Mouse (Mus musculus): ENCODE data around the gene Myh14.
"Not testable (repeated sequence)": the region's sequence is repeated elsewhere in the genome, so short reads cannot be mapped to it uniquely, and the experiment has no call there.

Gene Myh14

DNA sequence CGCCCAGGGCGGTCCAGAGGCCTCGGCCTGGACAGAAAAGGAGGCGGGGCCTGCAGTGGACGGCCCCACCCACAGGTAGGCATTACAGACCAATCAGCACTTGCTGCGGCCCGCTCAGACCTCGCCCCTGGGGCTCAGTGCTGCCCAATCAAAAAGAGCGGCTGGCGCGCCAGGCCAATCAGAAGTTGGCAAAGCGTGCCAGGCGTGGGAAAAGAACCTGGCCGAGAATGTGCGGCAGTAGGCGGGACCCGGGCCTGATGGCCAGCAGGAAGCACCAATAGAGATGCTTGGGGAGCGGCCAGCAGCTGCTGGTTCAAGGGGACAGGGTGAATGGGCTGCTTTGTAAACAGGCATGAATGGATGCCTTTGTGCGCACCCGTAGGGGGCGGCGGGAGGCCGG lies at the start of gene Myh14:
Gene Myh14, minus strand, starts transcription at position 41 of the 400 bp plus-strand sequence.
- peak; percentile 45 for DNase-seq (ENCODE audit: low read depth, low spot score)

DNA sequence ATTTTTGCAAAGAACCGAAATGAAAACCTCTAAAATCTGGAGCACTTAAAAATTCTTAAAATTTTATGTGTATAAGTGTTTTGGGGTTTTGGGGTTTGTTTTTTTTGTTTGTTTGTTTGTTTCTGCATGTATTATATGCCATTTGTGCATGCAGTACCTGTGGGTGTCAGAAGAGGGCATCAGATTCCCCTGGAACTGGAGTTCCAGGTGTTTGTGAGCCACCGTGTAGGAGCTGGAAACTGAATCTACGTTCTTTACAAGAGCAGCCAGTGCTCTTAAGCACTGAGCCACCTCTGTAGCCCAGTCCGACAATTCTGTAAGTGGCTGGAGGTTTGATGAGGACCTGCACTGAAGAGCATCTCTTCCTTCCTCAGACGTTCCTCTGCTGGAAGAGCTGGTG lies 39.2 kb upstream of the Myh14 start:
- DNase-seq (ENCODE audit: low read depth, low spot score), result no peak

DNA sequence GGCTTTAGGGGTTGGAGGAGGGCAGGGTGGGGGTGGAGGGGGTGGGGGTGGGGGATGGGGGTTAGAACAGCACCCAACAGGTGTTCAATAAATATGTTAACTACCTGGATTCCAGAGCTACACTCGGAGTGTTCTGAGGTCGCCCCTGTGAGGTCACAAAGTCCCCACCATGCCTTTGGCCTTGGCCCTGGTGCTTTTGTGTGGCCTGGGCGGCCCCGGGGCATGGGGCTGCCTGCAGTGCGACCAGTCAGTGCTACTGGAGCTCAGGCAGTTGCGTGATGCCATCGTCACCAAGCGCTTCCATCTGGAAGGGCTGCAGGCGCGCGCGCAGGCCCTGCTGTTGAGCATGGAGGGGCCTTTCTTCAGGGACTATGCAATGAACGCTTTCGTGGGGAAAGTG lies 37.9 kb upstream of the Myh14 start, which contains the start of gene Izumo2:
Gene Izumo2, plus strand, starts transcription at position 169 of the 400 bp plus-strand sequence.
- DNase-seq (ENCODE audit: low read depth, low spot score), result peak; percentile 50

DNA sequence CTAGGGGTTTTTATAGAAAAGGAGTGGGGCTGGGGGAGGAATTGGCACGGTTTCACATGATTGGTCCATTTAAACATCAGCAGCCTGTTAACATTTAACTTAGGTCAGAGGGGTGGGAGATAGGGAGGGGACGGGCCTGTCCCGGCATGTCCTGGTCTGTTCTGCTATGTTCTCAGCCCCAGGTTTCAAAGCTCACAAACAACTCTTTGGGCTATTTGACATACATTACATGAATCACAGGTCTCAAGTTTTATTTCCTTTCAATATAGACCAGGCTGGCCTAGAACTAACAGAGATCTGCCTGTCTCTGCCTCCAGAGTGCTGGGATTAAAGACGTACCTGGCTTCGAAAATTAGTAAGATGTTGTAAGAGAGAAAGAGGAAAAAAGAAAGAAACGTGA lies 37.5 kb upstream of the Myh14 start:
- DNase-seq (ENCODE audit: low read depth, low spot score), result not testable (repeated sequence)

DNA sequence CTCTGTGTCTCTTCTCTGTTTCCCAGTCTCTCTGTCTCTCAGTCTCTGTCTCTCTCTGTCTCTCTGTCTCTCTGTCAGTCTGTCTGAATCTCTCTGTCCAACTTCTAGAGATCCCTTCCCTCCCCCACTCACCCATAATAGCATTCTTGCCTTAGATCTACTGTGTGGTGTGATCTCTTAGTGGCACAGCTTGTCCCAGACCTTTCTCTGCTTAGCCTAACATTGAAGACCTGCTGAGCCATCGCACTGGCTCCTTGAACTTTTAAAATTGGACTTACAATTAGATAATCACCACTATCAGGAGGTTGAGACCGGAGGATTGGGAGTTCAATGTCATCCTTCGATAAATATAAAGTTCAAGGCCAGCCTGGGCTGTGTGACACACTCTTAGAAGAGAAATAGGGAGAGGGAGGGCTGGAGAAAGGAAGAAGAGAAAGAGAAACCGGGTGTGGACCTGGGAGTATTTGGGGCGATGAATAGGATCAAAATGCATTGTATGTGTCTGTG lies 36.6 kb upstream of the Myh14 start:
- no peak for DNase-seq (ENCODE audit: low read depth, low spot score)

DNA sequence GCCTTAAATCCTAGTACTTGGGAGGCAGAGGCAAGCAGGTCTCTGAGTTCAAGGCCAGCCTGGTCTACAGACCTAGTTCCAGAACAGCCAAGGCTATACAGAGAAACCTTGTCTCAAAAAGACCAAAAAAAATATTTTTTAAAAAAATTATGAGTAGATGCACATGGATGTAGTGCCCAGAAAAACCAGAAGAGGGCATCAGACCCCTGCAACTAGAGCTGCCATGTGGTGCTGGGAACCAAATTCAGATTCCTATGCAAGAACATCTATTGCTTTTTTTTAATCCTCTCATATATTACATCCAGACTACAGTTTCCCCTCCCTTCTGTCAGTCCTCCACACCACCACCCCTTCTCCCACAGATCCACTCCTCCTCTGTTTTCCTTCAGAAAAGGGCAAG lies 35.7 kb upstream of the Myh14 start:
- no peak for DNase-seq (ENCODE audit: low read depth, low spot score)

DNA sequence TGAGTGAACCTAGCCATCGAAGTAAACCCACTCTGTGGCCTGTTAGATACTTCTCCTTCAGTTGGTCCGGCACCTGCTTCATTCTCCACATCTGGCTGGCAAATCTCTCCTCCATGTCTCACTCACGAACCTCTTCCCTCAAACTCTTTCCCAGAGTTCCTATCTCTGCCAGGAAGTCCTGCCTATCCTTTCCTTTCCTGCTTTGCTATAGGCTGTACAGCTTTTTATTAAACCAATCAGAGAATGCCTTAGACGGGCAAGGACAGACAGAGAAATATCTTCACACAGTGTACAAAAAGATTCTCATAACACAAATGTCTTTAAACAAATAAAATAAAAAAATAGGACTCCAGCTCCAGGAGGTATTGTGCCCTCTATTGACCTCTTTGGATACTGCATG lies 34.4 kb upstream of the Myh14 start:
- no peak for DNase-seq (ENCODE audit: low read depth, low spot score)

DNA sequence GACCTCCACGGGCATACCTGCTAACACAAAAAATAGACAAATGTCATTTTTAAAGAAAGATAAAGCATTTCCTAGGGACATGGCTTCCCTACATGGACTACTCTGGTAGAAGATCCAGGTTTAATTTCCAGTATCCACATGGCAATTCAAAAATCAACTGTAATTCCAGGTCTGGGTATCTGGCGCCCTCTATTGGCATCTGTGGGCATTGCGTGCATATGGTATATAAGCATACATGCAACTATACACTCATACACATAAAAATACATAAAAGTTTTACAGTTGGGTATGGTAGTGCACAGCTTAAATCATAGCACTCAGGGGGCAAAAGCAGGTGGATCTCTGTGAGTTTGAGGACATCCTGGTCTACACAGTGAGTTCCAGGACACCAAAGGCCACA lies 33.7 kb upstream of the Myh14 start:
- no peak for DNase-seq (ENCODE audit: low read depth, low spot score)

DNA sequence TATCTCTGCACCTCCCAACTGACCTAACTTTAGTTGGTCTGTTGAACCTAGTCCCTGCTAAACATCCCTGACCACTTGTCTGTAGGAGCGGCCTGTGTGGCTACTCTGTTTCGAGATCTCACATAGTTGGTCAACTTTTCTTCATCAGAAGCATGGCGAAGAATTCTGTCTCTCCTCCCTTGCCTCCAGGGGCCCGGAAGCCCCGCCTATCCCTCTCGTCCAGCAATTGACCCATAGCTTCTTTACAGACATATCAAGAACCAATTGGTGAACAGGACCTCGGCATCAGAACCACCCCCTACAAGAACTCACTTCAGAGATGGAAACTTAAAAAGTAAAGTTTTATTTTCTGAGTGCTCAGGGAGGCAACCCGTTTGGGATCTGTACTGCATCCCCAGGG lies 32.3 kb upstream of the Myh14 start:
- no peak for DNase-seq (ENCODE audit: low read depth, low spot score)

DNA sequence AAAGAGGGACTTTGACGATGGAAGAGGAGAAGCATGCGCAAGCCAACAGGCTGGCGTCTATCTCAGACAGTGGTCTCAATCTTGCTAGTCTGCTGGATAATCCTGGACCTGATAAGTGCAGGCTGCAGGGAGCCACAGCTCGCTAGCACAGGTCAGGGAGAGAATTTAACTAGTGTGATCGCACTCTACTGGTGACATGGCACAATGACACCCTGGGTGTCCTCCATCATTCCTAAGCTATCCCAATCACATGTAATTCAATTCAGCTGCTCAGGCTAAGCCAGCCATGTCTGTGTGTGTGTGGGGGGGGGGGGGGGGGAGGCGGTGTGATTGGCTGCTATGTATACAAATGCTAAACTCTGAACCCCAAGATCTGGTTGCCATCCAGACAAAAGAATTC lies 31.3 kb upstream of the Myh14 start:
- no peak for DNase-seq (ENCODE audit: low read depth, low spot score)

DNA sequence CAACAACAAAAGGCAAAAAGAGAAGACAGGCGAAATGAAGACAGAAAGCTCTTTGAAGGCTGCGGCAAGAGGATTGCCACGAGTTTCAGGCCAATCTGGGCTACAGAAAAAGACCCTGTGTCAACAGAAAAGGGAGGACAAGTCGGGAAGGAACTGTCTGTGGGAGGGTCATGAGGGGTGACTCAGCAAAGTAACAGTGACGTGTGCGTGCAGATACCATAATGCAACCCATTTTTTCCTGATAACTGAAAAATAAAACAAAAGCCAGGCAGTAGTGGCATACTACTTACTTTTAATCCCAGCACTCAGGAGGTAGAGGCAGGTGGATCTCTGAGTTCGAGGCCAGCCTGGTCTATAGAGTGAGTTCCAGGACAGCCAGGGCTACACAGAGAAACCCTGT lies 27.3 kb upstream of the Myh14 start:
- no peak for DNase-seq (ENCODE audit: low read depth, low spot score)

DNA sequence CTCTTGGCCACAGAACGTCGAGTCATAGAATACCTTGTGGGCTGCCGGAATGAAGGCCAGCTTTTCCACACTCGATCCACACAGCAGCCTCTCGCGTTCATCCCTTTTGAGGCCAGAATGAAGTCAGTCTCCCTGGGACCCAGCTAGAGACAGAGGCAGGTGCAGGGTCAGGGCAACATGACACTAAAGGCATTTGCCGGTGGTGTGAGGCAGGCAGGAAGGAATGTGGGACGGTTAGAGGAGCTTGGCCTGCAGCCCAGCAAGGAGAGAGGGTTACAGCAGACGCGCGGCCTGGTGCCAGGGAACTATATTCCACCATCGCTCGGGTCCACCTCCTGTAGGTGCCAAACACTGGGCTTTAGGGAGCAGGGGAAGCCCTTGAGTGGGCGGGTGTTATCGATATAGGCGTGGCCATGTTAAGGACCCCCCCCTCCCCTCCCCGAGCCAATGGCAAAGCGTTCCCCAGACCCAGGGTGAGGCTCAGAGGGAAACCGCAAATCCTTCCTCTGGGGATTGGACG lies 26.6 kb upstream of the Myh14 start:
- DNase-seq (ENCODE audit: low read depth, low spot score), result no peak

DNA sequence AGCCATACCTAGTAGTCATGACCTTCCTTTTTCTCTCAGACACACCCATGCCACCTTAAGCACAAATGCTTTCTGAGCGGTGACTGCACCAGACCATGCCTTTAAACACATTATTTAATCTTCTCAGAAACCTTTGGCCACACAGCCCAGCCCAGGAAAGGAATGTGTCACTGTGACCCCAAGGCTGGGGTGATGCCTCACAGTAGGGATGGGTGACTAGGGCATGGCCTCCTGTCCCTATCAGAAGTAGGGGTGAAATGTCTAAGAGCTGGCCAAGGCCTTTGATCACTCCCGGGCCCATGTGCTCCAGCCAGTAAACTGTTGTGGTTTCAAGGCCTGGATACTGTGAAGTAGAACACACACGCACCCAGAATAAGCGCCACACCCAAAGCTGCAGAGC lies 24.6 kb upstream of the Myh14 start:
- no peak for DNase-seq (ENCODE audit: low read depth, low spot score)

DNA sequence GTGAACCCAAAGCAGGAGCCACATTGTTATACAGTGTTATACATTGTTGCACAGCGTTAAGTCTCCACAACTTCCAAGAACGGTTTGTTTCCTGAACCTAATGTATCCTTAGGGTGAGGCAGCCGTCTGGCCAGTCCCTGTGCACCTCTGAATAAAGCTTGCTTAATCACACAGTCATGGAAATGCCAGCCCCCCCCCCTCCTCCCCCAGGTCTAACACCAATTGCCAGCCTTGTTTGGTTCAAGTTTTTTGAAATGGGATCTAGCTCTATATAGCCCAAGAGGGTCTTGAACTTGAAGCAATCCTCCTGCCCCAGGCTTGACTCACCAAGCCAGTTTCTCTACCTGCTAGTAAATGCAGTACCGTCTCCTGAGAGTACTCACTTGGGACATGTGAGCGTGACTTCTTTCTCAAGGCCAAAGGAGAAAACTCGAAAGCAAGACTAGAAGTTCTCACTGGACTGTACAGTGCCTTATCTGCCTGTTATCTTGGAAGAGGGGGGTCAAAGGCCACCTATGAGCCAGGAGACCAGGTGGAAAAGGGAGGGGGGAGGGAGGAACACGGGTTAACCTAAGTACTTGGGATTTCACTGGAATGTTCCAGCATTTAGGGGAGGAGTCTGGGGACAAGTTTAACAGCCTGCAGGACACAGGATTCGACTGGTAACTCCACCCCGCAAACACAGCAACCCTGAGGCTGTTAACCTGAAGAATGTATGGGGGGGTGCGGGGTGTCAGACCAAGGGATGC lies 23.0 kb upstream of the Myh14 start:
- DNase-seq (ENCODE audit: low read depth, low spot score), result no peak

DNA sequence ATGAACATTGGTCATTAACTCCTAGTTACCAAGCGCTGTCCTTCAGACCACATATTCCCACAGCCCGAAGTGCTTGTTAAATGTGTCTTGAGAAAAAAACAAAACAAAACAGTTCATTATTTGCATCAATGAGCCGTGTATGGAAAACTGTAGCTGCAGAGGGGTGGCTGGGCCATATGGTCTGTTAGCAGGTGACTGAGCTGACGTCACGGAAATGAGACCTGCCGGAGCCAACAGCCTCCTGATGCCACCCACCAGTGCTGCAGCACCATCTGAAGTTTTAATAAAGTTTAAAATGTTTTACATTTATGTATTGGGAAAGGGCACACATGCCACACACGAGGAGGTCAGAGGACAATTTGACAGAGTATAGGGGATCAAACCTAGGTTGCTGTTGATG lies 18.7 kb upstream of the Myh14 start:
- DNase-seq (ENCODE audit: low read depth, low spot score), result no peak

DNA sequence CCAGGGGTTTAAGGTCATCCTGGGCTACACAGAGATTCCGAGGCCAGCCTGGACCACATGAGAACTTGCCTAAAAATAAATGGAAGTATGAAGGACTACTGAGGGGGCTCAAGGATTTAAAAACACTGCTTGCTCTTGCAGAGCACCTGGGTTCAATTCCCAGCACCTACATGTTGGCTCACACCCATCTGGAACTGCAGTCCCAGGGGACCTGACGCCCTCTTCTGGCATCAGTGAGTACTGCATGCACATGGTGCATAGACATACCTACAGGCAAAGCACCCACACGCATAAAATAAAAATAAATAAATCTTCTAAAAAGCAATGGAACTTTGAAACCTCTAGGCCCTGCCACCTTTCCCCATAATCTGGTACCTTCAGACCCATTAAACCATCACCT lies 18.2 kb upstream of the Myh14 start:
- no peak for DNase-seq (ENCODE audit: low read depth, low spot score)

DNA sequence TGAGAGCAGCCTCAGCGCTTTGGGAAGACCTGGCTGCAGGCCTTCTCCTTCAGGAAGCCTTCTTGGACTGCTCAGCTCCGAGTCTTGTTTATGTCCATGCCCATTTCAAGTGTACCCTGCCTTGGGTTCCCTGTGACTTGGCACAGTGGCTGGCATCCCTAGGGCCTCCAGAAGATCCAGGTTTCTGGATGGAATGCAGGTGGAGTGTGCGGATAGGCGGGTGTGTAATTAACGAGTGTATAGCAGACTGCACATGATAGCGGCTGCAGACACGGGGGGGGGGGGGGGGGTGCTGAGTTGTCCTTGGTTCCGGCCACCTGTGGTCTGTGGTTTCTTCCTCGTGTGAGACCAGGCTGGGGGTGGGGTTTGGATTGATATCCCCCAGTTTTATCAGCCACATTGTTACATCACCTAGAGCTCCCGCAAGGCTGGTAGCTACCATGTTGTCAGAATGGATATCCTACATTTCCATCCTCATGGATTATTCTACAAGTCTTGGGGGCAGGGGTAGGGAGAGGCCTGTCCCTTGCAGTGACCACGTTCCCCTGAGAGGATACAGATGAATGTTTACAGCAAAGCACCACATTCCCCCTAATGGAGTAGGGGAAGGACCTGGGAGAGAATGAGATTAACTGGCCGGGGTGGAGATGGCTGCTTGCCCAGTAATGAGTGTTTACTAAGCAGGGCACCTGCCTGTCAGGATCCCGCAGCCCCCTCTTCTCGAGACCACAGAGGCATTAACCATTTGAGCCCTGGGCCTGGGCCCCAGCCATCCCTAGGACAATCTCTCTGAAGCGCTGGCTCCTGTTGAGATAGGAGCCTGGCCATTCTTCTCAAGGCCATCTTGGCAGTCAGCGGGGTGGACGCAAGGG lies 15.1 kb upstream of the Myh14 start:
- DNase-seq (ENCODE audit: low read depth, low spot score), result no peak

DNA sequence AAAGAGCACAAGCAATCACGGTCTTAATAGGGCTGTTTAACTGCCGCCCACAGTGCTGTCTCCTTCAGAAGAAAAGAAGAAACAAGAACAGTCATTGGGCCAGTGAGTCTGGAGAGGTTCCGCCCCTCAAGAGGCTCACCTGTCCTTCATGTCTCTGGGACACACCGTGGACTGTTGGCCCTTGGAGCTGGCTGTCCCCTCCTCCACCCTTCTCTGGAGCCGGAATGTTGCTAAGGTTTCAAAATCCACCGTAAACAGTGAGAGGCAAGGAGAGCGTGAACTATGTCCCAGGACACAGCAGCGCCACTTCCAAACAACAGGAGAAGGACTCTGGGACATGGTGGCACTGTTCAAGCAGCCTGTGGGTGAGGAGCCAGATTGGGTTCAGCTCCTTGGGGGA lies 13.0 kb upstream of the Myh14 start:
- DNase-seq (ENCODE audit: low read depth, low spot score), result no peak

DNA sequence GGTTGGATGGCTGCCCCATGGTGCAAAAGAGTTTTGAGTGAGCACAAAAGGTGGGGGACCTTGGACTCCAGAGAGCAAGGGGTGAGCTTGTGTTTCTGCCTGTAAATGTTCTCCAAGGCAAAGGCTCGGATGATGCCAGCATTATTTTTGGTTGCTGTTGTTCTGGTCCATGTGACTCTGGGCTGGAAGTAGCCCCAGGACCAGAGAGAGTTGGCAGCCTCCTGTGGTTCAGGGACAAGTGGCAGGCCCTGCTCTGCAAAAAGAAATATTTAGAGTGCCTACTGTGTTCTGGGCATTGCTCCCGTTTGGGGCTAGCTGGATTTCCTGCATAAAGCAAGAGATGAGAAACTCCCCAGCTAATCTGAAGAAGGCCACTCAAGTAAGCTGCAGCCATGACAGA lies 6.0 kb upstream of the Myh14 start:
- no peak for DNase-seq (ENCODE audit: low read depth, low spot score)

DNA sequence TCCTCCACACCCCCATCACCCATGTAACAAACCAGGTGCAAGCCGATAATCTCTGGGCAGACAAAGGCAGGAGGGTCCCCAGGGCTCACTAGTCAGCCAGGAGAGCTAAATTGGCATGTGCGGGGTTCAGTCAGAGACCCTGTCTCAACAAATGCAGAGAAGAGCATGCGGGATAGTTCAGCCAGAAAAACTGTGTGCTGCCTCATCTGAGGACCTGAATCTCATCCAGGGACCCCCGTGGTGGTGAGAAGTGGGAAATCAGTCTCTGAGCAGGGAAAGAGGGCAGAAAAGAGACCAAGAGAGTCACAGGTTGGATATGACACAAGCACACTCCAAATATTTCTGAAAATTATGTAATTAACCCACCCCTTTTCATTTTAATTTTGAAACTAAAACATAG lies 5.5 kb upstream of the Myh14 start:
- DNase-seq (ENCODE audit: low read depth, low spot score), result no peak

DNA sequence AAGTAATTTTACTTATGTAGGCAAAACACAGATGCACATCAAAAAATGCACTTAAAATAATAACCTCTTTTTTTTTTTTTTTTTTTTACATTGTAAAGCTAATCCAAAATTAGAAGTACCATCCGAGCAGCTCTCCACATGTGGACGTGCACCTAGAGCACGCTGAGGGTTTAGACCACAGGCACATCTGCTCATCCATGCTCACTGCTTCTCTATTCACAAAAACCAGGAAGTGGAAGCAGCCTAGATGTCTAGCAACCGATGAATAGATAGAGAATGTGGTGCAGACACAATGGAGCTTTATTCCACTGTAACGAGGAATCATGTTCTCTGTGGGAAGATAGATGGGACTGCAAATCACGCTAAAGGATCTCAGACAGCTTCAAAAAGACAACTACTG lies 4.5 kb upstream of the Myh14 start:
- DNase-seq (ENCODE audit: low read depth, low spot score), result no peak

DNA sequence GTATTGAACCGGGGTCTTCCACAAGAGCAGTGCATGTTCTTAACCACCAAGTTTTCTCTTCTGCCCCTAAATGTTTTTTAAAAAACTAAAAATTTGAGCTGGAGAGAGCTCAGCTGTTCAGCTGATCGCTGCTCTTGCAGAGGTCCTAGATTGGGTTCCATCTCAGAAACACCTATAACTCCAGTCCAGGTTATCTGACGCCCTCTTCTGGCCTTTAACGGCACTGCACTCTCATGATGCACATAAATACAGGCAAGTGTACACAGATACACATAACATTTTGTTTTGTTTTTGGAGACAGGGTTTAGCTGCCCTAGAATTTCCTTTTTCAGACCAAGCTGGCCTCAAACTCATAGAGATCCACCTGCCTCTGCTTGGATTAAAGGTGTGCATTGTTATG lies 3.9 kb upstream of the Myh14 start:
- DNase-seq (ENCODE audit: low read depth, low spot score), result no peak

DNA sequence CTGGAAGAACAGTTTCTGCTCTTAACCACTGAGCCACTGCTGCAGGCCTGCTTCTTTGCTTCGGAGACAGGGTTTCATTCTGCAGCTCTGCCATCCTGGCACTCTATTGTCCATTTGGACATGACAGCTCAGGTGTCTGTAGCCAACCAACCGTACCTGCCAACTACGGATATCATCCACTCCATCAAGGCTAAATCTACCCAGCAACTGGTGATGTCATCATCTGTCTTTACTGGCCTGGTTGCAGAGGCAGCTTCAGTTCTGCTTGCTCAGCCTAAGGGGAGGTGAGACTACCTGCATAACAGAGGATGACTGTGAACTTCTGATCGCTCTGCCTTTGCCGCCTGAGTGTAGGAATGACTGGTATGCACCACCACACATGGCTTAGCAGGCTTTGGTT lies 1.6 kb upstream of the Myh14 start:
- no peak for DNase-seq (ENCODE audit: low read depth, low spot score)
